Comparison of ENCODE assay signal across 8 mouse cellular contexts in genomic region chr2:91053934-91054382, GRCm38 (mm10). TPM values are rescaled to one million over a fixed set of nuclear protein-coding genes. Genes with fewer than 3 reads are reported as not detected.
DNase-seq lines count a peak whose midpoint lies in the region; ATAC-seq lines count a peak whose summit lies in the region.

Psmc3 (plus strand) TSS chr2:91054009.

- H3K27ac ChIP-seq in intestine, embryonic 14.5 days (ENCODE audit: low read depth), result peak within 1 kb of the TSS; percentile 52

- intact Hi-C loops in left cerebral cortex, postnatal 14 days (cut with DNase I), result no loop called here

- no peaks in the 10 kb centered on the region for H3K27me3 ChIP-seq in intestine, embryonic 14.5 days (replicated peaks; ENCODE audit: control insufficient read depth, insufficient read depth, low read length)

- H3K4me2 ChIP-seq in intestine, embryonic 14.5 days (ENCODE audit: low read length), result peak within 1 kb of the TSS; percentile 93

- peaks cover 9% of the 10 kb centered on the region for H3K4me1 ChIP-seq in intestine, embryonic 14.5 days (replicated peaks; ENCODE audit: control insufficient read depth, insufficient read depth, low read length)

- peak; percentile 98 for DNase-seq in adrenal gland, adult (ENCODE audit: inconsistent age in 2 of 2, low spot score in 1 of 2)
- peak; percentile 97 for DNase-seq in embryo, embryonic 10.5 days (ENCODE audit: low spot score)
- DNase-seq in gastrocnemius, postnatal 25 days, result peak; percentile 97
- peak; percentile 97 for DNase-seq in intestine, embryonic 14.5 days (ENCODE audit: low spot score)
- DNase-seq in left cerebral cortex, postnatal 14 days (ENCODE audit: low spot score in 2 of 2), result peak; percentile 96
- peak; percentile 90 for DNase-seq in mesoderm, embryonic 11.5 days (ENCODE audit: low read depth, low spot score)
- peak; percentile 94 to 95 for DNase-seq in right cerebral cortex, postnatal 36 days (ENCODE audit: low spot score in 2 of 2)
- peak; percentile 94 for DNase-seq in yolk sac, embryonic 10.5 days (ENCODE audit: low spot score)

- H3K36me3 ChIP-seq in intestine, embryonic 14.5 days (ENCODE audit: control insufficient read depth, insufficient read depth, low read length), result peaks cover 41% of the 10 kb centered on the region

- peak within 1 kb of the TSS; percentile 71 for H3K4me3 ChIP-seq in intestine, embryonic 14.5 days (ENCODE audit: low read depth, low read length)

- H3K9me3 ChIP-seq in intestine, embryonic 14.5 days (ENCODE audit: control insufficient read depth, low read length), result no peaks in the 10 kb centered on the region

- peak; percentile 98 for ATAC-seq in intestine, embryonic 14.5 days (replicated peaks; ENCODE audit: low FRiP score, low TSS enrichment, low read depth)

- WGBS in intestine, embryonic 14.5 days, result under 1% methylated on average over 40 of the region's 40 CpGs

- peak within 1 kb of the TSS; percentile 69 for H3K9ac ChIP-seq in intestine, embryonic 14.5 days (ENCODE audit: low read length)

RNA-seq across cellular contexts. Expression of gene Psmc3, which starts in this region (rescaled TPM):
- total RNA-seq in gastrocnemius, postnatal 25 days (2021), result 100 to 1,000 TPM; 223 to 225 TPM
- 280 and 322 TPM in 2 replicates for polyA plus RNA-seq in intestine, embryonic 14.5 days (2014; fragmentation: Nextera tagmentation; extraction: Ambion mirVana)
- 100 to 1,000 TPM; 203 to 208 TPM for total RNA-seq in left cerebral cortex, postnatal 14 days (2021)

Comparison
In these comparisons a context has a peak if more than half of its experiments do, and no peak if none do; other contexts are left out.
1. Peak in every context shown above with its lines: DNase-seq, ATAC-seq, H3K4me3 ChIP-seq and H3K27ac ChIP-seq.